Mouse (Mus musculus) liver, postnatal 0 days (tissue): Measurements from ENCODE around the gene Gm20388. TPM values are rescaled to one million over a fixed set of nuclear protein-coding genes. Genes with fewer than 3 reads are reported as not detected.

Source experiments
- ATAC-seq: fragments of 200-750 bp; cut with Nextera tagmentation; 2 replicates; pipeline ENCODE4 v1.8.0; 2017; ENCODE audit warnings: mild to moderate bottlenecking, moderate library complexity
- DNase-seq: peaks from one replicate; pipeline ENCODE4 v3.0.0-alpha.2; 2016
- H3K27ac ChIP-seq: fragments of 300-500 bp; sonication (generic); 2 replicates; pipeline ENCODE4 v1.5.1; 2014; ENCODE audit warnings: antibody characterized with exemption, moderate library complexity, mild to moderate bottlenecking, low read depth
- H3K27me3 ChIP-seq: fragments of 300-500 bp; sonication (generic); 2 replicates; pipeline ENCODE4 v1.6.1; 2014; ENCODE audit warnings: low read length, control low read depth, mixed read lengths; ENCODE audit not compliant: insufficient read depth
- H3K36me3 ChIP-seq: fragments of 300-500 bp; sonication (generic); replicated peaks from 2 replicates; pipeline ENCODE4 v1.6.1; 2014; ENCODE audit warnings: mild to moderate bottlenecking, control low read depth, low read length, moderate library complexity, mixed read lengths; ENCODE audit not compliant: insufficient read depth
- H3K4me1 ChIP-seq: fragments of 300-500 bp; sonication (generic); 2 replicates; pipeline ENCODE4 v1.6.1; 2014; ENCODE audit warnings: antibody characterized with exemption, mild to moderate bottlenecking, control low read depth; ENCODE audit not compliant: insufficient read depth
- H3K4me2 ChIP-seq: fragments of 300-500 bp; sonication (generic); 2 replicates; pipeline ENCODE4 v1.6.1; 2014; ENCODE audit warnings: low read depth, mild to moderate bottlenecking, low read length, moderate library complexity, mixed read lengths
- H3K4me3 ChIP-seq: fragments of 300-500 bp; sonication (generic); 2 replicates; pipeline ENCODE4 v1.5.1; 2014; ENCODE audit warnings: low read depth, low read length
- H3K9ac ChIP-seq: fragments of 300-500 bp; sonication (generic); replicated peaks from 2 replicates; pipeline ENCODE4 v1.6.1; 2014; ENCODE audit warnings: mild to moderate bottlenecking, moderate library complexity
- H3K9me3 ChIP-seq: fragments of 300-500 bp; sonication (generic); 2 replicates; pipeline ENCODE4 v1.6.1; 2016; ENCODE audit warnings: mild to moderate bottlenecking, control low read depth, low read length, mixed read lengths
- CTCF ChIP-seq: sonication (generic); IDR thresholded peaks from 2 replicates; pipeline ENCODE4 v1.5.1; 2016; ENCODE audit warnings: antibody characterized with exemption, low read depth
- EP300 ChIP-seq: IDR thresholded peaks from 2 replicates; pipeline ENCODE4 v1.6.1; 2016; ENCODE audit warnings: antibody characterized with exemption, low read depth, mild to moderate bottlenecking
- WGBS: fragments of 180-500 bp; shearing (Covaris S2); extraction: QIAGEN DNeasy Blood & Tissue Kit; methylation state at CpG from one replicate; pipeline ENCODE4 v1.1.7; 2014; ENCODE audit not compliant: insufficient replicate concordance; 5-methylcytosine and 5-hydroxymethylcytosine counted together
- polyA plus RNA-seq: library from polyadenylated mRNA; unstranded; fragments of >200 nt; fragmentation: Nextera tagmentation; extraction: Ambion mirVana; gene quantifications from 2 replicates; pipeline ENCODE4 v1.2.1, GENCODE M21; 2015

Gm20388 gene
- polyA plus RNA-seq, 1 experiment from 2014 or later = not detected

- WGBS = 33% methylated on average over 19 of the region's 19 CpGs
- ATAC-seq = no peak
- H3K27ac ChIP-seq = no peak overlapping the region
- H3K4me1 ChIP-seq = no peaks in the 10 kb centered on the region
- no peaks in the 10 kb centered on the region for H3K9me3 ChIP-seq
- peak overlapping the region; percentile 26; the same call in 1 of the 2 replicates for H3K9ac ChIP-seq
- no peak for DNase-seq
- peaks cover 99% of the 10 kb centered on the region for H3K27me3 ChIP-seq
- H3K4me2 ChIP-seq = peak overlapping the region; percentile 18
- no peaks in the 10 kb centered on the region for H3K36me3 ChIP-seq
- H3K4me3 ChIP-seq = peak overlapping the region; percentile 49
- TF ChIP-seq CTCF (no peak), EP300 (no peak)
Observed at GRCm38 (mm10) chr8:121086004-121086900, 1175.6 kb downstream of the Gm20388 start.

- ATAC-seq (no peak), DNase-seq (no peak)
- Histone ChIP-seq H3K9ac (no peak overlapping the region), H3K4me1 (no peaks in the 10 kb centered on the region), H3K4me3 (no peak overlapping the region), H3K27me3 (peaks cover 95% of the 10 kb centered on the region), H3K36me3 (no peaks in the 10 kb centered on the region), H3K9me3 (no peaks in the 10 kb centered on the region), H3K4me2 (peak overlapping the region; percentile 16; the same call in 1 of the 2 replicates), H3K27ac (no peak overlapping the region)
- no peak for TF ChIP-seq CTCF
- no peak for TF ChIP-seq EP300
- WGBS = 20% methylated on average over 8 of the region's 8 CpGs
Observed at GRCm38 (mm10) chr8:121088281-121088680, 1177.6 kb downstream of the Gm20388 start.

- Histone ChIP-seq H3K9me3 (no peaks in the 10 kb centered on the region), H3K27me3 (peaks cover 93% of the 10 kb centered on the region), H3K4me1 (no peaks in the 10 kb centered on the region), H3K4me2 (peak overlapping the region; percentile 16), H3K9ac (no peak overlapping the region), H3K27ac (peak overlapping the region; percentile 11; the same call in 1 of the 2 replicates), H3K36me3 (no peaks in the 10 kb centered on the region), H3K4me3 (no peak overlapping the region)
- no peak for ATAC-seq
- no peak for DNase-seq
- TF ChIP-seq EP300 (no peak), CTCF (no peak)
- WGBS = 9% methylated on average over 40 of the region's 40 CpGs
Observed at GRCm38 (mm10) chr8:121088871-121089630, 1178.4 kb downstream of the Gm20388 start.

- peak; percentile 17; the same call in 1 of the 2 replicates for ATAC-seq
- H3K4me3 ChIP-seq = no peak overlapping the region
- no peak overlapping the region for H3K9ac ChIP-seq
Observed at GRCm38 (mm10) chr8:121089631-121090380, 1179.2 kb downstream of the Gm20388 start.

GRCm38 (mm10) chr8:121090716-121091115 lies 1180.1 kb downstream of the Gm20388 start:
- H3K27ac ChIP-seq = no peak overlapping the region
- TF ChIP-seq CTCF = peak; percentile 26; the same call in 1 of the 2 replicates
- no peak for TF ChIP-seq EP300
- H3K36me3 ChIP-seq = no peaks in the 10 kb centered on the region
- H3K4me1 ChIP-seq = no peaks in the 10 kb centered on the region
- H3K9me3 ChIP-seq = no peaks in the 10 kb centered on the region
- DNase-seq = no peak
- H3K4me3 ChIP-seq = no peak overlapping the region
- no peak overlapping the region for H3K9ac ChIP-seq
- 7% methylated on average over 1 of the region's 1 CpGs for WGBS
- H3K27me3 ChIP-seq = peaks cover 81% of the 10 kb centered on the region
- no peak overlapping the region for H3K4me2 ChIP-seq
- no peak for ATAC-seq

More at GRCm38 (mm10) chr8:121089631-121090380, 1179.2 kb downstream of the Gm20388 start:
- no peak for TF ChIP-seq CTCF
- TF ChIP-seq EP300 = no peak
- Histone ChIP-seq H3K4me1 (no peaks in the 10 kb centered on the region), H3K4me2 (peak overlapping the region; percentile 16; the same call in 1 of the 2 replicates), H3K9me3 (no peaks in the 10 kb centered on the region), H3K27me3 (peaks cover 91% of the 10 kb centered on the region), H3K27ac (peak overlapping the region; percentile 11; the same call in 1 of the 2 replicates), H3K36me3 (no peaks in the 10 kb centered on the region)
- 10% methylated on average over 32 of the region's 32 CpGs for WGBS
- no peak for DNase-seq
